Mouse (Mus musculus) lung, embryonic 15.5 days (tissue): Measurements from ENCODE around the gene Ubald1. TPM values are rescaled to one million over a fixed set of nuclear protein-coding genes. Genes with fewer than 3 reads are reported as not detected.
A peak's percentile ranks its signal among the peaks of the same experiment; 100 is the strongest.

Experiments used
- ATAC-seq: fragments of 200-750 bp; cut with Nextera tagmentation; 2 replicates; pipeline ENCODE4 v1.8.0; 2017; ENCODE audit warnings: moderate number of reproducible peaks, borderline replicate concordance; ENCODE audit not compliant: low FRiP score, low TSS enrichment; ENCODE audit errors: extremely low read depth
- H3K27ac ChIP-seq: fragments of 300-500 bp; sonication (generic); 2 replicates; pipeline ENCODE4 v1.5.1; 2015; ENCODE audit warnings: moderate library complexity, mild to moderate bottlenecking, inconsistent platforms
- H3K27me3 ChIP-seq: fragments of 300-500 bp; sonication (generic); 2 replicates; pipeline ENCODE4 v1.6.1; 2015; ENCODE audit warnings: inconsistent platforms
- H3K36me3 ChIP-seq: fragments of 300-500 bp; sonication (generic); 2 replicates; pipeline ENCODE4 v1.6.1; 2015; ENCODE audit warnings: inconsistent platforms
- H3K4me1 ChIP-seq: fragments of 300-500 bp; sonication (generic); 2 replicates; pipeline ENCODE4 v1.6.1; 2015; ENCODE audit warnings: inconsistent platforms
- H3K4me2 ChIP-seq: fragments of 300-500 bp; sonication (generic); 2 replicates; pipeline ENCODE4 v1.6.1; 2015; ENCODE audit warnings: inconsistent platforms, mild to moderate bottlenecking, moderate library complexity
- H3K4me3 ChIP-seq: fragments of 300-500 bp; sonication (generic); 2 replicates; pipeline ENCODE4 v1.5.1; 2015; ENCODE audit warnings: mild to moderate bottlenecking, inconsistent platforms
- H3K9ac ChIP-seq: fragments of 300-500 bp; sonication (generic); 2 replicates; pipeline ENCODE4 v1.6.1; 2015; ENCODE audit warnings: inconsistent platforms
- H3K9me3 ChIP-seq: fragments of 300-500 bp; sonication (generic); 2 replicates; pipeline ENCODE4 v1.6.1; 2016; ENCODE audit warnings: inconsistent platforms
- WGBS: fragments of 180-500 bp; shearing (Covaris S2); methylation state at CpG from one replicate; pipeline ENCODE4 v1.1.7; 2015; 5-methylcytosine and 5-hydroxymethylcytosine counted together
- polyA plus RNA-seq: library from polyadenylated mRNA; unstranded; fragments of >200 nt; fragmentation: Nextera tagmentation; extraction: Ambion mirVana; gene quantifications from 2 replicates; pipeline ENCODE4 v1.2.1, GENCODE M21; 2015

Gene Ubald1
- polyA plus RNA-seq, 1 experiment from 2014 or later, result 35.7 TPM

- Histone ChIP-seq H3K36me3 (no peaks in the 10 kb centered on the region), H3K27ac (no peak overlapping the region), H3K4me3 (no peak overlapping the region), H3K9me3 (no peaks in the 10 kb centered on the region), H3K27me3 (no peaks in the 10 kb centered on the region), H3K4me2 (no peak overlapping the region), H3K4me1 (peaks cover 39% of the 10 kb centered on the region; the same call in 1 of the 2 replicates), H3K9ac (no peak overlapping the region)
- no peak for ATAC-seq
- 53% methylated on average over 7 of the region's 7 CpGs for WGBS
These were observed 17.1 kb upstream of the Ubald1 start for GRCm38 (mm10) chr16:4897146-4897730.

GRCm38 (mm10) chr16:4896249-4897027 lies 16.3 kb upstream of the Ubald1 start:
- Histone ChIP-seq H3K36me3 (no peaks in the 10 kb centered on the region), H3K27me3 (no peaks in the 10 kb centered on the region), H3K27ac (0 out of 2 replicates have a peak overlapping the region, but pooled peaks have one; percentile 15), H3K4me1 (peaks cover 35% of the 10 kb centered on the region; the same call in 1 of the 2 replicates), H3K4me2 (no peak overlapping the region), H3K4me3 (no peak overlapping the region), H3K9ac (no peak overlapping the region), H3K9me3 (no peaks in the 10 kb centered on the region)
- ATAC-seq, result no peak
- WGBS, result 63% methylated on average over 5 of the region's 5 CpGs

- H3K9ac ChIP-seq, result no peak overlapping the region
- no peak overlapping the region for H3K4me2 ChIP-seq
- no peak overlapping the region for H3K4me3 ChIP-seq
- ATAC-seq, result no peak
- H3K36me3 ChIP-seq, result 0 out of 2 replicates have a peak, but pooled peaks cover 5% of the 10 kb centered on the region
- H3K27ac ChIP-seq, result no peak overlapping the region; the same call in 1 of the 2 replicates
- H3K27me3 ChIP-seq, result no peaks in the 10 kb centered on the region
- H3K4me1 ChIP-seq, result peaks cover 37% of the 10 kb centered on the region
- 67% methylated on average over 7 of the region's 7 CpGs for WGBS
- H3K9me3 ChIP-seq, result no peaks in the 10 kb centered on the region
These were observed 14.2 kb upstream of the Ubald1 start for GRCm38 (mm10) chr16:4894201-4894908.

GRCm38 (mm10) chr16:4892171-4892570 lies 12.1 kb upstream of the Ubald1 start:
- Histone ChIP-seq H3K36me3 (0 out of 2 replicates have a peak, but pooled peaks cover 5% of the 10 kb centered on the region), H3K4me3 (no peak overlapping the region), H3K4me1 (peaks cover 50% of the 10 kb centered on the region), H3K9ac (no peak overlapping the region), H3K27me3 (no peaks in the 10 kb centered on the region), H3K27ac (no peak overlapping the region), H3K9me3 (no peaks in the 10 kb centered on the region), H3K4me2 (no peak overlapping the region)
- whole genome bisulfite sequencing, result 82% methylated on average over 6 of the region's 6 CpGs
- no peak for ATAC-seq

GRCm38 (mm10) chr16:4890201-4890709 lies 10.1 kb upstream of the Ubald1 start:
- no peak overlapping the region for H3K9ac ChIP-seq
- H3K9me3 ChIP-seq, result no peaks in the 10 kb centered on the region
- no peak overlapping the region for H3K4me2 ChIP-seq
- WGBS, result 36% methylated on average over 4 of the region's 4 CpGs
- no peaks in the 10 kb centered on the region for H3K27me3 ChIP-seq
- 0 out of 2 replicates have a peak, but pooled peaks cover 5% of the 10 kb centered on the region for H3K36me3 ChIP-seq
- ATAC-seq, result no peak
- H3K27ac ChIP-seq, result no peak overlapping the region
- H3K4me3 ChIP-seq, result no peak overlapping the region
- H3K4me1 ChIP-seq, result peaks cover 51% of the 10 kb centered on the region

- Histone ChIP-seq H3K27me3 (no peaks in the 10 kb centered on the region), H3K36me3 (0 out of 2 replicates have a peak, but pooled peaks cover 5% of the 10 kb centered on the region), H3K27ac (peak overlapping the region; percentile 79), H3K4me3 (peak overlapping the region; percentile 73), H3K4me1 (peaks cover 45% of the 10 kb centered on the region), H3K4me2 (peak overlapping the region; percentile 71), H3K9me3 (no peaks in the 10 kb centered on the region), H3K9ac (peak overlapping the region; percentile 87)
- ATAC-seq, result peak; percentile 4; the same call in 1 of the 2 replicates
- WGBS, result under 1% methylated on average over 8 of the region's 8 CpGs
These were observed 6.5 kb upstream of the Ubald1 start for GRCm38 (mm10) chr16:4886690-4887020.

GRCm38 (mm10) chr16:4885760-4886689 lies 5.9 kb upstream of the Ubald1 start, which contains the start of gene Mgrn1:
Gene Mgrn1 (plus strand): TSS chr16:4886249.
- peaks cover 51% of the 10 kb centered on the region for H3K4me1 ChIP-seq
- H3K27me3 ChIP-seq, result no peaks in the 10 kb centered on the region
- ATAC-seq, result peak; percentile 89
- H3K9me3 ChIP-seq, result no peaks in the 10 kb centered on the region
- peak within 1 kb of the TSS; percentile 71 for H3K4me2 ChIP-seq
- peak within 1 kb of the TSS; percentile 79 for H3K27ac ChIP-seq
- H3K9ac ChIP-seq, result peak within 1 kb of the TSS; percentile 87
- H3K36me3 ChIP-seq, result 0 out of 2 replicates have a peak, but pooled peaks cover 2% of the 10 kb centered on the region
- WGBS, result under 1% methylated on average over 66 of the region's 74 CpGs
- H3K4me3 ChIP-seq, result peak within 1 kb of the TSS; percentile 73

GRCm38 (mm10) chr16:4884930-4885329 lies 4.8 kb upstream of the Ubald1 start:
- no peaks in the 10 kb centered on the region for H3K36me3 ChIP-seq
- peak overlapping the region; percentile 71; the same call in 1 of the 2 replicates for H3K4me2 ChIP-seq
- H3K9ac ChIP-seq, result no peak overlapping the region
- 88% methylated on average over 10 of the region's 10 CpGs for WGBS
- H3K27me3 ChIP-seq, result no peaks in the 10 kb centered on the region
- no peak for ATAC-seq
- no peaks in the 10 kb centered on the region for H3K9me3 ChIP-seq
- peaks cover 48% of the 10 kb centered on the region; the same call in 1 of the 2 replicates for H3K4me1 ChIP-seq
- no peak overlapping the region for H3K4me3 ChIP-seq
- no peak overlapping the region for H3K27ac ChIP-seq

- H3K4me2 ChIP-seq, result peak overlapping the region; percentile 69
- 73% methylated on average over 10 of the region's 10 CpGs for WGBS
- no peaks in the 10 kb centered on the region for H3K27me3 ChIP-seq
- H3K4me1 ChIP-seq, result peaks cover 39% of the 10 kb centered on the region
- H3K4me3 ChIP-seq, result peak overlapping the region; percentile 76
- H3K9ac ChIP-seq, result peak overlapping the region; percentile 81; the same call in 1 of the 2 replicates
- H3K36me3 ChIP-seq, result no peaks in the 10 kb centered on the region
- peak overlapping the region; percentile 99 for H3K27ac ChIP-seq
- ATAC-seq, result no peak
- no peaks in the 10 kb centered on the region for H3K9me3 ChIP-seq
These were observed 1.6 kb upstream of the Ubald1 start for GRCm38 (mm10) chr16:4881400-4882351.

- Histone ChIP-seq H3K4me3 (peak overlapping the region; percentile 76), H3K4me1 (peaks cover 53% of the 10 kb centered on the region), H3K36me3 (peaks cover 5% of the 10 kb centered on the region; the same call in 1 of the 2 replicates), H3K27me3 (no peaks in the 10 kb centered on the region), H3K27ac (peak overlapping the region; percentile 99), H3K4me2 (peak overlapping the region; percentile 69), H3K9me3 (no peaks in the 10 kb centered on the region), H3K9ac (peak overlapping the region; percentile 74)
- WGBS, result under 1% methylated on average over 40 of the region's 40 CpGs
- ATAC-seq, result peak; percentile 71
These were observed 399 bp downstream of the Ubald1 start for GRCm38 (mm10) chr16:4879708-4880124.
